Mouse (Mus musculus): ENCODE measurements around the gene Olfr462. TPM values are rescaled to one million over a fixed set of nuclear protein-coding genes. Genes with fewer than 3 reads are reported as not detected.

Olfr462 gene
- polyA plus RNA-seq, 1 experiment from 2014 or later = not detected

GRCm38 (mm10) chr11:87862805-87863204 is 29.3 kb downstream of the Olfr462 start:
- no peak for ATAC-seq (ENCODE audit: insufficient read depth)
- peaks cover 30% of the 10 kb centered on the region for H3K36me3 ChIP-seq (ENCODE audit: insufficient read depth)
- no peak overlapping the region for H3K4me3 ChIP-seq (ENCODE audit: low read depth, low read length)
- no peak overlapping the region for H3K9ac ChIP-seq
- H3K27me3 ChIP-seq (ENCODE audit: insufficient read depth, low read length) = no peaks in the 10 kb centered on the region
- DNase-seq = no peak
- no peaks in the 10 kb centered on the region for H3K4me1 ChIP-seq (ENCODE audit: insufficient read depth)
- no peak overlapping the region for H3K27ac ChIP-seq (ENCODE audit: low read depth)
- no peak for TF ChIP-seq CTCF (IDR thresholded peaks at IDR 0.05; ENCODE audit: low read depth)
- WGBS = 86% methylated on average over 13 of the region's 13 CpGs
- no peak overlapping the region for H3K4me2 ChIP-seq
- H3K9me3 ChIP-seq (ENCODE audit: low read depth, low read length) = no peaks in the 10 kb centered on the region

- Histone ChIP-seq H3K4me3 (ENCODE audit: low read depth, low read length) (no peak overlapping the region), H3K4me2 (no peak overlapping the region), H3K36me3 (ENCODE audit: insufficient read depth) (peaks cover 38% of the 10 kb centered on the region), H3K4me1 (ENCODE audit: insufficient read depth) (no peaks in the 10 kb centered on the region), H3K9me3 (ENCODE audit: low read depth, low read length) (no peaks in the 10 kb centered on the region), H3K9ac (no peak overlapping the region), H3K27ac (ENCODE audit: low read depth) (no peak overlapping the region), H3K27me3 (ENCODE audit: insufficient read depth, low read length) (no peaks in the 10 kb centered on the region)
- TF ChIP-seq CTCF (IDR thresholded peaks at IDR 0.05; ENCODE audit: low read depth) = no peak
- WGBS = 81% methylated on average over 9 of the region's 9 CpGs
- no peak for ATAC-seq (ENCODE audit: insufficient read depth)
- DNase-seq = no peak
Observed at GRCm38 (mm10) chr11:87860426-87860825, 31.6 kb downstream of the Olfr462 start.

GRCm38 (mm10) chr11:87859273-87859672 is 32.8 kb downstream of the Olfr462 start:
- TF ChIP-seq CTCF (IDR thresholded peaks at IDR 0.05; ENCODE audit: low read depth) = no peak
- Histone ChIP-seq H3K4me3 (ENCODE audit: low read depth, low read length) (no peak overlapping the region), H3K27ac (ENCODE audit: low read depth) (no peak overlapping the region), H3K4me2 (no peak overlapping the region), H3K36me3 (ENCODE audit: insufficient read depth) (peaks cover 38% of the 10 kb centered on the region), H3K9me3 (ENCODE audit: low read depth, low read length) (no peaks in the 10 kb centered on the region), H3K9ac (no peak overlapping the region), H3K27me3 (ENCODE audit: insufficient read depth, low read length) (no peaks in the 10 kb centered on the region), H3K4me1 (ENCODE audit: insufficient read depth) (no peaks in the 10 kb centered on the region)
- DNase-seq (no peak), ATAC-seq (ENCODE audit: insufficient read depth) (no peak)
- WGBS = 67% methylated on average over 11 of the region's 11 CpGs

- Histone ChIP-seq H3K4me2 (no peak overlapping the region), H3K9ac (no peak overlapping the region), H3K36me3 (ENCODE audit: insufficient read depth) (peaks cover 17% of the 10 kb centered on the region), H3K4me3 (ENCODE audit: low read depth, low read length) (no peak overlapping the region), H3K9me3 (ENCODE audit: low read depth, low read length) (no peaks in the 10 kb centered on the region), H3K27me3 (ENCODE audit: insufficient read depth, low read length) (no peaks in the 10 kb centered on the region), H3K4me1 (ENCODE audit: insufficient read depth) (no peaks in the 10 kb centered on the region), H3K27ac (ENCODE audit: low read depth) (no peak overlapping the region)
- WGBS = 84% methylated on average over 7 of the region's 7 CpGs
- no peak for TF ChIP-seq CTCF (IDR thresholded peaks at IDR 0.05; ENCODE audit: low read depth)
- ATAC-seq (ENCODE audit: insufficient read depth) = no peak
- DNase-seq = no peak
Observed at GRCm38 (mm10) chr11:87854550-87854949, 37.5 kb downstream of the Olfr462 start.

GRCm38 (mm10) chr11:87853597-87853954 is 38.5 kb downstream of the Olfr462 start:
- H3K9me3 ChIP-seq (ENCODE audit: low read depth, low read length) = no peaks in the 10 kb centered on the region
- no peaks in the 10 kb centered on the region for H3K27me3 ChIP-seq (ENCODE audit: insufficient read depth, low read length)
- peak; percentile 21 for DNase-seq
- H3K4me1 ChIP-seq (ENCODE audit: insufficient read depth) = no peaks in the 10 kb centered on the region
- H3K4me3 ChIP-seq (ENCODE audit: low read depth, low read length) = peak overlapping the region; percentile 50
- peak; percentile 48; the same call in 1 of the 2 replicates for ATAC-seq (ENCODE audit: insufficient read depth)
- peaks cover 16% of the 10 kb centered on the region for H3K36me3 ChIP-seq (ENCODE audit: insufficient read depth)
- H3K27ac ChIP-seq (ENCODE audit: low read depth) = no peak overlapping the region
- H3K4me2 ChIP-seq = peak overlapping the region; percentile 66
- H3K9ac ChIP-seq = peak overlapping the region; percentile 53
- TF ChIP-seq CTCF (IDR thresholded peaks at IDR 0.05; ENCODE audit: low read depth) = no peak
- WGBS = 31% methylated on average over 8 of the region's 8 CpGs

GRCm38 (mm10) chr11:87852690-87853596 is 39.1 kb downstream of the Olfr462 start, which contains the start of gene Mks1:
TSS of gene Mks1 (plus strand) at chr11:87853215.
- peak within 1 kb of the TSS; percentile 53 for H3K9ac ChIP-seq
- WGBS = 3% methylated on average over 40 of the region's 40 CpGs
- no peak within 1 kb of the TSS for H3K27ac ChIP-seq (ENCODE audit: low read depth)
- H3K27me3 ChIP-seq (ENCODE audit: insufficient read depth, low read length) = no peaks in the 10 kb centered on the region
- H3K9me3 ChIP-seq (ENCODE audit: low read depth, low read length) = no peaks in the 10 kb centered on the region
- peaks cover 9% of the 10 kb centered on the region; the same call in 1 of the 2 replicates for H3K36me3 ChIP-seq (ENCODE audit: insufficient read depth)
- peak; percentile 98 for DNase-seq
- TF ChIP-seq CTCF (IDR thresholded peaks at IDR 0.05; ENCODE audit: low read depth) = no peak
- peak; percentile 95 for ATAC-seq (ENCODE audit: insufficient read depth)
- H3K4me3 ChIP-seq (ENCODE audit: low read depth, low read length) = peak within 1 kb of the TSS; percentile 50
- no peaks in the 10 kb centered on the region for H3K4me1 ChIP-seq (ENCODE audit: insufficient read depth)
- H3K4me2 ChIP-seq = peak within 1 kb of the TSS; percentile 66

- ATAC-seq (ENCODE audit: insufficient read depth) = no peak
- DNase-seq = peak; percentile 5
- H3K4me2 ChIP-seq = no peak overlapping the region
- no peaks in the 10 kb centered on the region for H3K36me3 ChIP-seq (ENCODE audit: insufficient read depth)
- H3K9ac ChIP-seq = no peak overlapping the region
- H3K27ac ChIP-seq (ENCODE audit: low read depth) = no peak overlapping the region
- no peaks in the 10 kb centered on the region for H3K9me3 ChIP-seq (ENCODE audit: low read depth, low read length)
- H3K4me1 ChIP-seq (ENCODE audit: insufficient read depth) = no peaks in the 10 kb centered on the region
- 59% methylated on average over 6 of the region's 6 CpGs for WGBS
- no peak overlapping the region for H3K4me3 ChIP-seq (ENCODE audit: low read depth, low read length)
- H3K27me3 ChIP-seq (ENCODE audit: insufficient read depth, low read length) = no peaks in the 10 kb centered on the region
- TF ChIP-seq CTCF (IDR thresholded peaks at IDR 0.05; ENCODE audit: low read depth) = no peak
Observed at GRCm38 (mm10) chr11:87847884-87848283, 44.2 kb downstream of the Olfr462 start.

Data from lung, embryonic 14.5 days (tissue).